Mouse (Mus musculus) forebrain, embryonic 16.5 days (tissue): ENCODE results near the gene Dcbld1. TPM values are rescaled to one million over a fixed set of nuclear protein-coding genes. Genes with fewer than 3 reads are reported as not detected.
"Not testable (repeated sequence)": the region's sequence is repeated elsewhere in the genome, so short reads cannot be mapped to it uniquely, and the experiment has no call there.

ENCODE experiments used
- ATAC-seq: fragments of 200-750 bp; cut with Nextera tagmentation; 2 replicates; pipeline ENCODE4 v1.8.0; 2017; ENCODE audit warnings: mild to moderate bottlenecking, moderate library complexity
- H3K27ac ChIP-seq: fragments of 300-500 bp; sonication (generic); 2 replicates; pipeline ENCODE4 v1.5.1; 2014; ENCODE audit warnings: low read length, control low read depth
- H3K27me3 ChIP-seq: fragments of 300-500 bp; sonication (generic); replicated peaks from 2 replicates; pipeline ENCODE4 v1.6.1; 2014; ENCODE audit warnings: low read length; ENCODE audit not compliant: control insufficient read depth, insufficient read depth
- H3K36me3 ChIP-seq: fragments of 300-500 bp; sonication (generic); 2 replicates; pipeline ENCODE4 v1.6.1; 2014; ENCODE audit not compliant: control insufficient read depth, insufficient read depth
- H3K4me1 ChIP-seq: fragments of 300-500 bp; sonication (generic); replicated peaks from 2 replicates; pipeline ENCODE4 v1.6.1; 2014; ENCODE audit warnings: low read length; ENCODE audit not compliant: control insufficient read depth, insufficient read depth
- H3K4me2 ChIP-seq: fragments of 300-500 bp; sonication (generic); 2 replicates; pipeline ENCODE4 v1.6.1; 2014; ENCODE audit warnings: mild to moderate bottlenecking, low read length, control low read depth
- H3K4me3 ChIP-seq: fragments of 300-500 bp; sonication (generic); replicated peaks from 2 replicates; pipeline ENCODE4 v1.5.1; 2014; ENCODE audit warnings: mild to moderate bottlenecking, low read length, control low read depth
- H3K9ac ChIP-seq: fragments of 300-500 bp; sonication (generic); replicated peaks from 2 replicates; pipeline ENCODE4 v1.6.1; 2014; ENCODE audit warnings: low read depth, low read length, control low read depth
- H3K9me3 ChIP-seq: fragments of 300-500 bp; sonication (generic); 2 replicates; pipeline ENCODE4 v1.6.1; 2016; ENCODE audit warnings: low read length; ENCODE audit not compliant: control insufficient read depth
- WGBS: fragments of 180-500 bp; shearing (Covaris S2); extraction: QIAGEN DNeasy Blood & Tissue Kit; methylation state at CpG from one replicate; pipeline ENCODE4 v1.1.7; 2014; 5-methylcytosine and 5-hydroxymethylcytosine counted together
- polyA plus RNA-seq: library from polyadenylated mRNA; unstranded; fragments of >200 nt; fragmentation: Nextera tagmentation; extraction: Ambion mirVana; gene quantifications from 2 replicates; pipeline ENCODE4 v1.2.1, GENCODE M21; 2015

Gene Dcbld1
- polyA plus RNA-seq, 1 experiment from 2014 or later = 22.0 TPM

DNA sequence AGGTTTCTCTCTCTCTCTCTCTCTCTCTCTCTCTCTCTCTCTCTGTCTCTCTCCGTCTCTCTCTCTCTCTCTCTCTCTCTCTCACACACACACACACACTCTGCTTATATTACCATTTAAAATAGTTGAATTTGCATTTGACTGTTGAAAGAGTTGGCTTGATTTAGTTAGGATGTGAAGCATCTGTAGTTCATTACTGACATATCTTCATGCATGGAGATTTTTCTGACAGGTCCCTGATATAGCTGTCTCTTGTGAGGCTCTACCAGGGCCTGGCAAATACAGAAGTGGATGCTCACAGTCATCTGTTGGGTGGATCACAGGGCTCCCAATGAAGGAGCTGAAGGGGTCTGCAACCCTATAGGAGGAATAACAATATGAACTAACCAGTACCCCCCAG is 59.0 kb downstream of the Dcbld1 start:
- H3K9ac ChIP-seq, H3K4me2 ChIP-seq, H3K27me3 ChIP-seq, H3K36me3 ChIP-seq, H3K9me3 ChIP-seq, H3K27ac ChIP-seq, H3K4me3 ChIP-seq, H3K4me1 ChIP-seq: not testable (repeated sequence)
- peak; percentile 43; the same call in 1 of the 2 replicates for ATAC-seq
- WGBS = 42% methylated on average over 1 of the region's 1 CpGs

DNA sequence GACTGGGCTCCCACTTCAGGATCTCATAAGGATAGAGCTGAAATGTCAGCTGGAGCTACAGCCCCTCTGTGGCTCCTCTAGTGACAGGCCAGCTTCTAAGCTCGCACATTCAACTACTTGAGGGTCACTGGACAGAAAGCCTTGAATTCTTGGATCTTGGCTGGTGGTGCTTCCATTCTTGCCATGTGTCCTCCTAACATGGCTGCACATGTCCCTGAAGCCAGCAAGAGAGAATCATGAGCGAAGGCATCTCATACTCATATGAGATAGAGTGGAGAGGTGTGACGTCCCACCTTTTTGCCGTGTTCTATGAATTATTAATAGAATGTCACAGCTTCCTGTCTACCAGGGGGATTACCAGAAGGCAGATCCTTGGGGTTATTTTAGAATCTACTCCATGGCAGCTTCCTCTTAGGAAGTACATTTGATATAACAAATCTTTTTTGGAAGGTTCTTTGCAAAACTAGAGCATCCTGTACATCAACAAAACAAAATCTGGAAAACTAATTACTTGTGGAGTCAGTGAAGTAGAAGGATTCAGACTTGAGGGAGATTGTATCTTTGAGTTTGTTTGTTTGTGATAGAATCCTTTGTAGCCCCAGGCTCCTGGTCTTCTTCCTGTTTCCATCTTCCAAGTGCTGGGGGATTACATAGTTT is 60.6 kb downstream of the Dcbld1 start:
- H3K27ac ChIP-seq = no peak overlapping the region
- H3K9ac ChIP-seq = no peak overlapping the region
- no peak overlapping the region for H3K4me3 ChIP-seq
- H3K36me3 ChIP-seq = no peaks in the 10 kb centered on the region
- H3K4me2 ChIP-seq = no peak overlapping the region
- 94% methylated on average over 4 of the region's 4 CpGs for WGBS
- ATAC-seq = no peak
- H3K27me3 ChIP-seq = no peaks in the 10 kb centered on the region
- H3K9me3 ChIP-seq = no peaks in the 10 kb centered on the region
- H3K4me1 ChIP-seq = no peaks in the 10 kb centered on the region

GRCm38 (mm10) chr10:52295934-52296333 is 62.5 kb downstream of the Dcbld1 start:
- no peak overlapping the region for H3K9ac ChIP-seq
- no peaks in the 10 kb centered on the region for H3K4me1 ChIP-seq
- no peaks in the 10 kb centered on the region for H3K9me3 ChIP-seq
- no peaks in the 10 kb centered on the region for H3K36me3 ChIP-seq
- H3K27ac ChIP-seq = no peak overlapping the region
- no peak overlapping the region for H3K4me2 ChIP-seq
- ATAC-seq = peak; percentile 57
- WGBS = 23% methylated on average over 2 of the region's 2 CpGs
- no peak overlapping the region for H3K4me3 ChIP-seq
- H3K27me3 ChIP-seq = no peaks in the 10 kb centered on the region

DNA sequence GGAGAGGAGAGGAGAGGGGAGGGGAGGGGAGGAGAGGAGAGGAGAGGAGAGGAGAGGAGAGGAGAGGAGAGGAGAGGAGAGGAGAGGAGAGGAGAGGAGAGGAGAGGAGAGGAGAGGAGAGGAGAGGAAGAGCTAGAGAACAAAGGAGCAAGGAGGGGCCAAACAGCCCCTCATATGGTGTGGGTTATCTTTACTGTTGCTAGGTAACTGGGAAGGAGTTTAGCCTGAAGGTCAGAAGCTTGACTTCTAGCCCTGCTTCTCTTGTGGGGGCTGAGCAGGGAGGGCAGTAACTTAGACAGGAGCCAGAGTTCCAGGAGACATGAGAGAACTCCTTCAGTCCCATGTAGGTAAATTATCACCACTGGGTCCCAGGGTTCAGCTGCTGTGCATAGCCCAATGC is 65.1 kb downstream of the Dcbld1 start:
- not testable (repeated sequence) for H3K4me3 ChIP-seq, H3K4me2 ChIP-seq, H3K27me3 ChIP-seq, ATAC-seq, H3K4me1 ChIP-seq, H3K9ac ChIP-seq, H3K36me3 ChIP-seq, H3K27ac ChIP-seq, H3K9me3 ChIP-seq

DNA sequence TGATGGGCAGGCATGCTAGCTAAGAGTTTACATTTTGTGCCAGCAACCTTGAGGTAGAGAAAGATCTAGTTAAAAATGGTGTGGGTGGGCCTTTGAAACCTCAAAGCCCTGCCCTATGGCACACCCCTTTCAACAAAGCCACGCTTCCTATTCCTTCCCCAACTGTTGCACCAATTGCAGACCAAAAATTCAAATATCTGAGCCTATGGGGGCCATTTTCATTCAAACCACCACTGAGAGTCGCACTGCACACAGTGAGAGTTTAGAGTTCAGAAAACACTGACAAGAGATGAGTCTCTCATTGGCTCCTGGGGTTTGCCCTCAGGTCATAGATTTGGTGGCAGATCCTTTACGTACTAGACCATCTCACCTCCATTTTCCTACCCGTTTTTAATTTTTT is 68.3 kb downstream of the Dcbld1 start:
- no peaks in the 10 kb centered on the region for H3K4me1 ChIP-seq
- H3K9me3 ChIP-seq = no peaks in the 10 kb centered on the region
- no peak overlapping the region for H3K4me2 ChIP-seq
- no peak overlapping the region for H3K27ac ChIP-seq
- ATAC-seq = no peak
- no peaks in the 10 kb centered on the region for H3K27me3 ChIP-seq
- no peak overlapping the region for H3K9ac ChIP-seq
- no peaks in the 10 kb centered on the region; the same call in 1 of the 2 replicates for H3K36me3 ChIP-seq
- H3K4me3 ChIP-seq = no peak overlapping the region
- WGBS = 93% methylated on average over 4 of the region's 4 CpGs

GRCm38 (mm10) chr10:52302271-52302670 is 68.9 kb downstream of the Dcbld1 start:
- Histone ChIP-seq H3K27me3 (no peaks in the 10 kb centered on the region), H3K27ac (no peak overlapping the region), H3K4me2 (no peak overlapping the region), H3K4me1 (no peaks in the 10 kb centered on the region), H3K36me3 (no peaks in the 10 kb centered on the region; the same call in 1 of the 2 replicates), H3K9ac (no peak overlapping the region), H3K4me3 (no peak overlapping the region), H3K9me3 (no peaks in the 10 kb centered on the region)
- ATAC-seq = no peak

- no peaks in the 10 kb centered on the region for H3K4me1 ChIP-seq
- no peaks in the 10 kb centered on the region for H3K9me3 ChIP-seq
- no peak for ATAC-seq
- H3K4me2 ChIP-seq = no peak overlapping the region
- no peak overlapping the region for H3K4me3 ChIP-seq
- no peak overlapping the region for H3K27ac ChIP-seq
- WGBS = 49% methylated on average over 7 of the region's 7 CpGs
- H3K9ac ChIP-seq = no peak overlapping the region
- no peaks in the 10 kb centered on the region; the same call in 1 of the 2 replicates for H3K36me3 ChIP-seq
- H3K27me3 ChIP-seq = no peaks in the 10 kb centered on the region
Observed at GRCm38 (mm10) chr10:52304574-52304973, 71.2 kb downstream of the Dcbld1 start.

DNA sequence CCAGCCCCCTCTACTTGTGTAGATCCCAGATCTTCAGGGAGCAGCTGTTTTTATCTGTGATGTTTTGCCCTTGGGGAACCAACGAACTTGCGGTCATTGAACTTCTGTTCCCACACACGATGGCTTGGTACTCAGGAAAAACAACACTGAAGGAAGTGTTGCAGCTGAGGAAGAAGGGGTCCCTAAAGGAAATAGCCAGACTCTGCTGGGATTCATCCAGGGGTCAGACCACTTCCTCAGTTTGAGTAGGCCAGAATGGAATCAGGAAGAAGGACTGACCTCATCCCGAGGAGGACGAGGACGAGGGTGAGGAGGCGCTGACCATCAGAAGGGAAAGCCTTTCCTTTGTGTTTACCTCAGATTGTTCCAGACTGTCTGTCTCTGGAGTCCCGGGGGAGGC is 75.8 kb downstream of the Dcbld1 start:
- ATAC-seq = no peak
- H3K9me3 ChIP-seq = no peaks in the 10 kb centered on the region
- no peaks in the 10 kb centered on the region; the same call in 1 of the 2 replicates for H3K36me3 ChIP-seq
- no peak overlapping the region for H3K4me2 ChIP-seq
- no peak overlapping the region for H3K4me3 ChIP-seq
- WGBS = 86% methylated on average over 8 of the region's 8 CpGs
- H3K4me1 ChIP-seq = no peaks in the 10 kb centered on the region
- H3K27ac ChIP-seq = no peak overlapping the region
- no peaks in the 10 kb centered on the region for H3K27me3 ChIP-seq
- H3K9ac ChIP-seq = no peak overlapping the region

GRCm38 (mm10) chr10:52319506-52320286 is 86.3 kb downstream of the Dcbld1 start:
- no peak for ATAC-seq
- H3K27me3 ChIP-seq = no peaks in the 10 kb centered on the region
- 93% methylated on average over 28 of the region's 28 CpGs for WGBS
- peaks cover 3% of the 10 kb centered on the region; the same call in 1 of the 2 replicates for H3K36me3 ChIP-seq
- no peaks in the 10 kb centered on the region for H3K9me3 ChIP-seq
- H3K9ac ChIP-seq = no peak overlapping the region
- no peaks in the 10 kb centered on the region for H3K4me1 ChIP-seq
- H3K27ac ChIP-seq = no peak overlapping the region
- H3K4me3 ChIP-seq = no peak overlapping the region
- H3K4me2 ChIP-seq = no peak overlapping the region
